Mouse (Mus musculus): ENCODE measurements around the gene Fam57b. TPM values are rescaled to one million over a fixed set of nuclear protein-coding genes. Genes with fewer than 3 reads are reported as not detected.
"Not testable (repeated sequence)": the region's sequence is repeated elsewhere in the genome, so short reads cannot be mapped to it uniquely, and the experiment has no call there.

Fam57b gene
- polyA plus RNA-seq, 1 experiment from 2014 or later: 1.2 TPM

GRCm38 (mm10) chr7:126778147-126778546 lies 19.3 kb upstream of the Fam57b start:
- Histone ChIP-seq H3K36me3 (peaks cover 5% of the 10 kb centered on the region), H3K4me3 (no peak overlapping the region), H3K4me2 (replicated peaks) (peak overlapping the region; percentile 87), H3K4me1 (peaks cover 39% of the 10 kb centered on the region), H3K27ac (no peak overlapping the region), H3K9ac (peak overlapping the region; percentile 89; the same call in 1 of the 2 replicates), H3K9me3 (no peaks in the 10 kb centered on the region), H3K27me3 (no peaks in the 10 kb centered on the region)
- 87% methylated on average over 3 of the region's 3 CpGs for WGBS
- ATAC-seq (ENCODE audit: insufficient number of reproducible peaks, insufficient read depth, low FRiP score, low TSS enrichment): no peak

DNA sequence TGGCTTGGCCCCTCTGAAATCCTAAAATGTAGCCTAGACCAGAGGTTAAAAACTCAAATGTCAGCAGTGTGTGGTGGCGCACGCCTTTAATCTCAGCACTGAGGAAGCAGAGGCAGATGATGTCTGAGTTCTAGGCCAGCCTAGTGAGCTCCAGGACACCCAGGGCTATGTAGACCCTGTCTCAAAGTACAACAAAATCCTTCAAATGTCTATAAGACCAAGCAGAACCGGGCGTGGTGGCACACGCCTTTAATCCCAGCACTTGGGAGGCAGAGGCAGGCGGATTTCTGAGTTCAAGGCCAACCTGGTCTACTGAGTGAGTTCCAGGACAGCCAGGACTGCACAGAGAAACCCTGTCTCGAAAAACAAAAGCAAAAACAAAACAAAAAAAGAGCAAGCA lies 18.4 kb upstream of the Fam57b start:
- not testable (repeated sequence) for H3K27ac ChIP-seq; H3K4me2 ChIP-seq (replicated peaks); H3K4me3 ChIP-seq; H3K9ac ChIP-seq; H3K36me3 ChIP-seq; ATAC-seq (ENCODE audit: insufficient number of reproducible peaks, insufficient read depth, low FRiP score, low TSS enrichment); H3K9me3 ChIP-seq; H3K27me3 ChIP-seq
- WGBS: 89% methylated on average over 7 of the region's 7 CpGs
- peaks cover 39% of the 10 kb centered on the region for H3K4me1 ChIP-seq

GRCm38 (mm10) chr7:126779983-126780970 lies 17.2 kb upstream of the Fam57b start:
- Histone ChIP-seq H3K27ac (peak overlapping the region; percentile 75), H3K4me2 (replicated peaks) (peak overlapping the region; percentile 89), H3K4me1 (peaks cover 39% of the 10 kb centered on the region), H3K9ac (peak overlapping the region; percentile 43; the same call in 1 of the 2 replicates), H3K4me3 (peak overlapping the region; percentile 34), H3K27me3 (no peaks in the 10 kb centered on the region), H3K36me3 (peaks cover 19% of the 10 kb centered on the region), H3K9me3 (no peaks in the 10 kb centered on the region)
- WGBS: under 1% methylated on average over 21 of the region's 21 CpGs
- ATAC-seq (ENCODE audit: insufficient number of reproducible peaks, insufficient read depth, low FRiP score, low TSS enrichment): peak; percentile 62

DNA sequence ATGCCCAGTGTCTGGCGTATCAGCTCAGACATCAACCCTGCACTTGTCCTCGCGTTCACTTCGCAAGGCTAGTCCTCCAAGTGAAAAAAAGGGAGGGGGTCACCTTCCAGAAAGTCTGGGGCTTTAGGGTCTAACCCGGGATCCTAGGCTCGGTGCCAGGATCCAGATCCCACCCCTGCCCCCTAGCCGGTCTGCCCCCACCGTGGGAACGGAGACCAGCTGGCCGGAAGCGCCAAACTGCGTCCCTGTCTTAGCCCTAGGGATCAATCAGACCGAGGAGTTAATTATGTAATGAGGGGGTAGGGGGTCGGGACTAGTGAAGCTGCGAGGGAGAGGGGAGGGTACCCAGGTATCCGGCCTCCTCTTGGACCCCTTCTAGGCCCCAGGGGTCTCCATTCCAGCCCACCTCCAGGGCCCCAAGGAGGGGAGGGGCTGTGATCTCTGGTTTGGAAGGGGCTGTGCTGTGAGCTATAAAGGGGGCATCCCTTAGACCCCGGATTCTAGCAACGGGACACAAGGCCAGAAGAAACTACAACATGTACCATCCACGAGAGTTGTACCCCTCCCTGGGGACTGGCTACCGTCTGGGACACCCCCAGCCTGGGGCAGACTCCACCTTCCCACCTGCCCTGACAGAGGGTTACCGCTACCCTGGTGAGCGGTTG lies 16.4 kb upstream of the Fam57b start, which contains the start of gene Tbx6:
Gene Tbx6 (plus strand): TSS at position 513 of the 665 bp plus-strand sequence.
- 7% methylated on average over 22 of the region's 22 CpGs for WGBS
- H3K36me3 ChIP-seq: peaks cover 26% of the 10 kb centered on the region
- peak within 1 kb of the TSS; percentile 89 for H3K4me2 ChIP-seq (replicated peaks)
- H3K4me3 ChIP-seq: peak within 1 kb of the TSS; percentile 34
- ATAC-seq (ENCODE audit: insufficient number of reproducible peaks, insufficient read depth, low FRiP score, low TSS enrichment): no peak
- H3K9me3 ChIP-seq: no peaks in the 10 kb centered on the region
- H3K27ac ChIP-seq: peak within 1 kb of the TSS; percentile 75
- H3K4me1 ChIP-seq: peaks cover 32% of the 10 kb centered on the region
- H3K9ac ChIP-seq: peak within 1 kb of the TSS; percentile 43
- no peaks in the 10 kb centered on the region for H3K27me3 ChIP-seq

DNA sequence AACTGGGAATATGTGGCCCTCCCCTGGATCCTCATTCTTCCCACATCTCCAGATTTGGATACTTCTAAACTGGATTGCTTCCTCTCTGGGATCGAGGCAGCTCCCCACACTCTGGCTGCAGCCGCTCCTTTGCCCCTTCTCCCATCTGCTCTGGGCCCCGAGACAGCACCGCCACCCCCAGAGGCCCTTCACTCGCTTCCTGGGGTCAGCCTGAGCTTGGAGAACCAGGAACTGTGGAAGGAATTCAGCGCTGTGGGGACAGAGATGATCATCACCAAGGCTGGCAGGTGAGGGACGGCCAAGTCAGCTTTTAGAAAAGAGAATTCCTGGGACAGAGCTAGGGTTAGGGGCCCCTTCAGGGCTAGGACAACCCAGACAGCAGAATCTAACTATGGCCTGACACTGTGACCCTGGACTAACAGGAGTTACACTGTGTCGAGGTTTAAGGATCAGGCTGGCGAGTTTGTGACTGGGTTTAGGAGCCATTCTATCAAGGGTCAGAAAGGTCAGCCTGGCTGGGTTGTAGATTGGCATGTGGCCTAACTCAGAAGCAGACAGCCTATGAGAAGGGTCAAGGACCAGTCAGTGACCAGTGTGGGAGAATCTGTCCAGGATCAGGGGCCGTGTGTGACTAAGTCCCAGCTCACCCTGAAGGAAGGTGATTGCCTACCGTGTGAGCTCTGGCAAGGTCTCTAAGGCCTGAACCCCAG lies 15.7 kb upstream of the Fam57b start:
- H3K9ac ChIP-seq: 0 out of 2 replicates have a peak overlapping the region, but pooled peaks have one; percentile 43
- no peaks in the 10 kb centered on the region for H3K9me3 ChIP-seq
- H3K4me1 ChIP-seq: peaks cover 29% of the 10 kb centered on the region
- no peaks in the 10 kb centered on the region for H3K27me3 ChIP-seq
- H3K4me3 ChIP-seq: no peak overlapping the region
- H3K36me3 ChIP-seq: peaks cover 33% of the 10 kb centered on the region
- H3K27ac ChIP-seq: 0 out of 2 replicates have a peak overlapping the region, but pooled peaks have one; percentile 24
- no peak for ATAC-seq (ENCODE audit: insufficient number of reproducible peaks, insufficient read depth, low FRiP score, low TSS enrichment)
- peak overlapping the region; percentile 89 for H3K4me2 ChIP-seq (replicated peaks)
- 33% methylated on average over 11 of the region's 11 CpGs for WGBS

DNA sequence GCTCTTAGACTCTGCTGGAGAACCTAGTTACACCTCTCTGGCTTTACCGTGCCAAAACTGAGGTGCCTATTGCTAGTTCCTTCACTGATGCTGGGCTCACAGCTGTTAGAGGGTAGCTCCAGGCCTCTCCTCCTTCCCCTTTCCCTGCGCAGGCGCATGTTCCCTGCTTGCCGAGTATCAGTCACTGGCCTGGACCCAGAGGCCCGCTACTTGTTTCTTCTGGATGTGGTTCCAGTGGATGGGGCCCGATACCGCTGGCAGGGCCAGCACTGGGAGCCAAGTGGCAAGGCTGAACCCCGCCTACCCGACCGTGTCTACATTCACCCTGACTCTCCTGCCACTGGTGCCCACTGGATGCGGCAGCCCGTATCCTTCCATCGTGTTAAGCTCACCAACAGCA lies 14.8 kb upstream of the Fam57b start:
- ATAC-seq (ENCODE audit: insufficient number of reproducible peaks, insufficient read depth, low FRiP score, low TSS enrichment): no peak
- H3K4me2 ChIP-seq (replicated peaks): no peak overlapping the region
- no peaks in the 10 kb centered on the region for H3K9me3 ChIP-seq
- no peak overlapping the region for H3K9ac ChIP-seq
- peaks cover 21% of the 10 kb centered on the region for H3K4me1 ChIP-seq
- no peaks in the 10 kb centered on the region for H3K27me3 ChIP-seq
- no peak overlapping the region for H3K4me3 ChIP-seq
- 89% methylated on average over 13 of the region's 13 CpGs for WGBS
- no peak overlapping the region for H3K27ac ChIP-seq
- peaks cover 42% of the 10 kb centered on the region for H3K36me3 ChIP-seq

GRCm38 (mm10) chr7:126784469-126784868 lies 13.0 kb upstream of the Fam57b start:
- H3K4me3 ChIP-seq: no peak overlapping the region
- no peak overlapping the region for H3K27ac ChIP-seq
- WGBS: 87% methylated on average over 7 of the region's 7 CpGs
- ATAC-seq (ENCODE audit: insufficient number of reproducible peaks, insufficient read depth, low FRiP score, low TSS enrichment): no peak
- H3K9ac ChIP-seq: no peak overlapping the region
- peaks cover 55% of the 10 kb centered on the region for H3K36me3 ChIP-seq
- no peak overlapping the region for H3K4me2 ChIP-seq (replicated peaks)
- H3K9me3 ChIP-seq: no peaks in the 10 kb centered on the region
- no peaks in the 10 kb centered on the region for H3K27me3 ChIP-seq
- H3K4me1 ChIP-seq: peaks cover 15% of the 10 kb centered on the region

- ATAC-seq (ENCODE audit: insufficient number of reproducible peaks, insufficient read depth, low FRiP score, low TSS enrichment): no peak
- 90% methylated on average over 4 of the region's 4 CpGs for WGBS
- Histone ChIP-seq H3K27ac (no peak overlapping the region), H3K27me3 (no peaks in the 10 kb centered on the region), H3K4me2 (replicated peaks) (no peak overlapping the region), H3K4me3 (no peak overlapping the region), H3K36me3 (peaks cover 61% of the 10 kb centered on the region), H3K9ac (no peak overlapping the region), H3K9me3 (no peaks in the 10 kb centered on the region), H3K4me1 (peaks cover 13% of the 10 kb centered on the region)
These were observed 12.4 kb upstream of the Fam57b start for GRCm38 (mm10) chr7:126785056-126785455.

- Histone ChIP-seq H3K27me3 (no peaks in the 10 kb centered on the region), H3K4me2 (replicated peaks) (no peak overlapping the region), H3K36me3 (peaks cover 65% of the 10 kb centered on the region), H3K4me1 (peaks cover 16% of the 10 kb centered on the region), H3K27ac (no peak overlapping the region), H3K4me3 (no peak overlapping the region), H3K9ac (no peak overlapping the region), H3K9me3 (no peaks in the 10 kb centered on the region)
- ATAC-seq (ENCODE audit: insufficient number of reproducible peaks, insufficient read depth, low FRiP score, low TSS enrichment): no peak
- WGBS: 92% methylated on average over 14 of the region's 14 CpGs
These were observed 11.3 kb upstream of the Fam57b start for GRCm38 (mm10) chr7:126786142-126786541.

DNA sequence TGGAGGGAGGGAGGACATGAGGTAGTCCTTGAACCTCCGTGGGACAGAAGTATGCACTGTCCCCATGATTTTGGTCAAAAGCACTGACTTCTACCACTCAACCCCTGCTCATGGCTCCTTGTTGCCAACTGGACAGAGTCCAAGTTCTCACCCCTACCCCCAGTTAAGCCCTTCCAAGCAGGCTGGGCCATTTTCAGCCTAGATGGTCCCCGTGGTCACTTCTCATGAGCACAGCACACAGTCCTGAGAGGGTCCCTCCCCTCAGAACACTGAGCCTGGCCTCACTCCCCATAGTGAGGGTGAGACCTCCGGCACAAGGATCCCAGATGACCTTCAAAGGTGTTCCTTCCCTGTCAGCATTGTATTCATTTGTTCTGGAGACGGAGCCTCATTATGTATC lies 8.3 kb upstream of the Fam57b start:
- Histone ChIP-seq H3K9ac (no peak overlapping the region; the same call in 1 of the 2 replicates), H3K36me3 (peaks cover 62% of the 10 kb centered on the region), H3K27ac (no peak overlapping the region), H3K9me3 (no peaks in the 10 kb centered on the region), H3K4me3 (no peak overlapping the region), H3K4me2 (replicated peaks) (no peak overlapping the region), H3K4me1 (peaks cover 14% of the 10 kb centered on the region), H3K27me3 (no peaks in the 10 kb centered on the region)
- no peak for ATAC-seq (ENCODE audit: insufficient number of reproducible peaks, insufficient read depth, low FRiP score, low TSS enrichment)
- 95% methylated on average over 4 of the region's 4 CpGs for WGBS

Data from embryonic facial prominence, embryonic 12.5 days (tissue).